Comparison of ENCODE assay signal across 18 mouse cellular contexts in genomic region chr1:61820213-61820612, GRCm38 (mm10).
"Had no signal": no experiment of that assay in that cellular context is flagged by ENCODE, and none has a peak within 500 bp of the region (broad histone marks: within the 10 kb centered on the region; RNA-seq: fewer than 3 reads in every experiment).

No protein-coding gene starts in this region.

- H3K4me1 ChIP-seq: liver, embryonic 13.5 days; midbrain, embryonic 12.5 days; midbrain, embryonic 15.5 days; neural tube, embryonic 13.5 days; stomach, embryonic 15.5 days had no signal

- H3K36me3 ChIP-seq: liver, embryonic 13.5 days; midbrain, embryonic 12.5 days; midbrain, embryonic 15.5 days; neural tube, embryonic 13.5 days; stomach, embryonic 15.5 days had no signal

- H3K4me2 ChIP-seq: liver, embryonic 13.5 days; midbrain, embryonic 12.5 days; midbrain, embryonic 15.5 days; neural tube, embryonic 13.5 days; stomach, embryonic 15.5 days had no signal

- H3K4me3 ChIP-seq: left cerebral cortex, adult 2 months; liver, embryonic 13.5 days; midbrain, embryonic 12.5 days; midbrain, embryonic 15.5 days; myocyte; neural tube, embryonic 13.5 days; stomach, embryonic 15.5 days had no signal

- H3K9me3 ChIP-seq: liver, embryonic 13.5 days; midbrain, embryonic 12.5 days; midbrain, embryonic 15.5 days; neural tube, embryonic 13.5 days; stomach, embryonic 15.5 days had no signal

- H3K27ac ChIP-seq: kidney, postnatal 0 days; left cerebral cortex, adult 2 months; liver, embryonic 13.5 days; midbrain, embryonic 12.5 days; midbrain, embryonic 15.5 days; neural tube, embryonic 13.5 days; stomach, embryonic 15.5 days had no signal

- H3K27me3 ChIP-seq: liver, embryonic 13.5 days; midbrain, embryonic 12.5 days; midbrain, embryonic 15.5 days; neural tube, embryonic 13.5 days; stomach, embryonic 15.5 days had no signal

- ATAC-seq: midbrain, embryonic 15.5 days had no signal

- H3K9ac ChIP-seq: liver, embryonic 13.5 days; midbrain, embryonic 12.5 days; midbrain, embryonic 15.5 days; neural tube, embryonic 13.5 days; stomach, embryonic 15.5 days had no signal

- DNase-seq: kidney, adult 2 months; kidney, postnatal 25 days; layer of hippocampus, postnatal 36 days; liver, embryonic 13.5 days; lung, adult 2 months; lung, postnatal 36 days; retina, postnatal 1 day; right cerebral cortex, postnatal 25 days; spleen, adult 18-20 months; thymus, adult 18-20 months; thymus, postnatal 36 days had no signal
